Mouse (Mus musculus) retina, postnatal 7 days (tissue): ENCODE measurements around the gene Sphkap.
A peak's percentile ranks its signal among the peaks of the same experiment; 100 is the strongest.

Experiments used
- DNase-seq: peaks from one replicate; pipeline ENCODE4 v3.0.0-alpha.2; 2012; ENCODE audit warnings: low read depth, low spot score

Sphkap gene

DNA sequence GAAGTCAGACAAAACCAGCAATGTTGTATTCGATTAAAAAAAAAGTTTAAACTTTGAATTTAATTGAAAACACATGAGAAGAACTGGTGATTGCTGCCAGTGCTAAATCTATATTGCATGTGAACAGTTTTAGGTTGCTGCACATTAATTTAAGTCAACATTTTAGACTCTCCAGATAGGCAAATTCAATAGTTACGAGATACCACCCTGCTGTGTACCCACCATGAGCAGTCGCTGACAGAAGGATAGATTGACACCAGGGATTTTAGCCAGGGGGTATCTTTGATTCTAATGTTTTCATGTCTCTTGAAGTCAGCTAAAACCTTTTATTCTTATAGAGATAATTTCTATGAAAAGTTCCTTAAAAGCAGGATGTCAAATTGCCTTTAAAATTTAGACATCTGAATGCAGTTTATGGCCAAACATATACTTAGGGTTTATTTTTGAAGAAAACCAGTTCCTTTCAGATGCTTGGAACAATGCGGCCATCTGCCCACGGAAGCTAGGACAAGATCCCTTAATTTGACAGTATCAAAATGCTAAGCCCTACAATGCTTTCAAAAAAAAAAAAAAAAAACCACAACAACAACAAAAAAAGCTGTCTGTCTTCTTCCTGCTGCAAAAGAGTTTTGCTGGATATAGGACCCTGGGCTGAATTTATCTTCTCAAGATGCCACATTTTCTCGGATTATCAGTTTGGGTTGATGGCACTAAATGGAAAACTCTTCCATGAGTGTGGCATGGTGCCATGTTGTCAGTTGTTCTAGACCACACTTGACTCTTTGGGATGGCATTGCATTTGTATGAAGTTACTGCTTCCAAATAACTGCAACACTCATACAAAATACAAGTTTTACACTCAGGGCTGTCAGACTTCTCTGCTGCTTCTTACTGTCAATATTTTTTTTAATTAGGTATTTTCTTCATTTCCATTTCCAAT lies 110.6 kb downstream of the Sphkap start:
- no peak for DNase-seq

DNA sequence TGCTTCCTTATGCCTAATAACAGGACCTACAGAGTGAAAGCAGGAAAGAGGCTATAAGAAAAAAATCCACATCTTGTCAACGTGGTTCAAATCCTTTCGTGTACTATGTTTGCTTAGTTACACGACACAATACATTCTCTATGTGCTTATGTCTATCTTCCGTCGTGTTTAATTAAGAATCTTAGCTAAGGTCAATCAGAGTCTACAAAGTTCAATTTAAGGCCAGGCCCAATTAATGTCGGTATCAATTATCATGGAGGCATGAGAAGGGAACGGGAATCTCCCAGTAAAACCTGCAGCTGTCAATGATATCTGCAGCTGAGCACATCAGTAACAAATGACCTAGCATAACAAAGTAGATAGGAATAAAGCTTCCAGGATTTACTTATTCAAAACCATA lies 122.1 kb downstream of the Sphkap start:
- DNase-seq = peak; percentile 16

DNA sequence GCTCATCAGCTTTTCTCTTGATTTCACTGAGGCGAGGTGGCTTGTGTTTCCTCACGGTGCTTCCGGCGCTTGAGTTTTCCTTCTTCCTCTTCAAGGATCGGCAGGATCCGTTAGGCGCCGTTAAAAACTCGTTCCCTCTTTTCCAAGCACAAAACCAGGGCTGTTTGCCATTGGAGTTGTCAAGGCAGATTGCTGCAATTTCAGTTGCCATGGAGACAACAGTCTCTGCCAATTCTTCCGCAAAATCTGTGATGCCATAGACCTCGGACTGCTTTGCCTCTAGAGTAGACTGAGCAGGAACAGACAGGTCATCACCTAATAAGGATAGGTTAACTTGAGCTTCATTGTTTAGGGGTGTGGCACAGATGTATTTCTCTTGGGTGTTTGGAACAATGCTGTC lies 131.0 kb downstream of the Sphkap start:
- DNase-seq = no peak

DNA sequence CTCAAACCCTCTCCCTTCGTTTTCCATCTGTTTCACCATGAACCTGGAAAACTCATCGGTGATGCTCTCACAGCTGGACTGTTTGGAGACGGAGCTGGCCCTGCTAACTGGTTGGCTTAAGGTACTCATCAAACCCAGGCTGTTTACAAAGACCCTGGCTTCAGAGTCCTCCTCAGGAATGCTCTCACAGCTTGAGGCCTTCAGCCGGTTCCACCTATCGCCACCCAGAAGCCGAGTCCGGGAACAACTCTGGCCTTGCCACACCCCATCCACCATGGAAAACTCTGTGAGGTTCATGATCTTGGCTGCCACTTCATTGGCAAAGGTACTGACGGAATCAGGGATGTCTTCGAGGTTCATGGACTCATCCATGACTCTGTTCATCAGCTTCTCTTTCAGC lies 131.4 kb downstream of the Sphkap start:
- DNase-seq = no peak

DNA sequence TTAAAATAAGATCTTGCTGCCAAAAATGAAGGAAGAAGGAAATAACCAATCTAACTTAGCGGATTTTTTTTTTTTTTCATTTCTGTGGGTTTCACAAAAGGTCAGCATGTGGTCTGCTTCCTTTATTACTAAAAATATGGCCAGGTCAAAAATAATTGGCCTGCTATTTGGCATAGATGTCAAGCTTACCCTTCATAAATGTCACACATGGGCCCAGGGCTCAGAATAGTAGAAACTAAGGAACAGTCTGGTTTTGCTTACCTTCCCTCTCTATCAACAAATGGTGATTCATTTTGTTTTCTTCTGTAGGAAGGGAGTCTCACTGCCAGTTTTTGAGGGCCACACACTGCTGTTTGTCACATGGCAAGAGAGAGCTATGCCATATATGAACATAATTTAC lies 156.3 kb downstream of the Sphkap start:
- no peak for DNase-seq

DNA sequence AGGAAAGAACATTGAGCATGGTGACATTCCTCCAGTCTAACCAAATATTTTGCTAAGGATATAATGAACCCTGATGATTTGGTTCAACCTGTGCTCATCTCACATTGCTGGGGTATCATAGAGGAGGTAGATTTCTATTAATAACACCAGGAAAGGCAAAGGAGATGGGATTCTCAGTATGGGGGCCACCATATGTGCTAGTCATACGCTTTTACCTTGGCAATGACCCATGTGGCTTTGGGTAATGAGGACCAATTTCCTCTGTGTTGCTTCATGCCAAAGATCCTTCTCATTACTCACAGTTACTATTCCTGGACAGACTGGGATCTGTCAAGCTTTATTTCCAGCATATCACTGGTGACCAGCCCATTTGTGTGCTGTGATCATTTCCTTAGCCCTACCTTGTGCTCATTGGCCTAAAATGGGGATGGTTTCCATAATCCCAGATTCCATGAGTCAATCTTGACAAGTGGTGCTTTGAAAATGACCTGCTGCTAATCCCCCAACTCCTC lies 159.7 kb downstream of the Sphkap start:
- DNase-seq = no peak

DNA sequence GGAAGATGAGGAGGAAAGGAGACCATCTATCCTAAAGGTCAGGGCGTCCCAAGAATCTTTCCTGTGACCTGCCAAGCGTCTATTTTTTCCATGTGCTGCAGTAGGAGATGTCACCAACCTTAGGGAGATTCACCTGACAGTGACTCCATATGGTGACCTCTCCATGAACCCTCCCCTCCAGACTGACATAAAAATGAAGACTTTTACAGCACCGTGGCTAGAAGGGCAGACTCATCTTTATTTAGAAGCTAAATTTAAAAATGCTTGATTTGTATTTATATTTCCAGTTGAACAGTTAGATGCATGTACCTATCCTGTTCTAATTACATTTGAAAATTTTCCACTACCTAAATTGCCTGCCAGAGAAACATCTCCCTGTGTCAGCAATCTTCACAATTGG lies 180.1 kb downstream of the Sphkap start:
- no peak for DNase-seq

DNA sequence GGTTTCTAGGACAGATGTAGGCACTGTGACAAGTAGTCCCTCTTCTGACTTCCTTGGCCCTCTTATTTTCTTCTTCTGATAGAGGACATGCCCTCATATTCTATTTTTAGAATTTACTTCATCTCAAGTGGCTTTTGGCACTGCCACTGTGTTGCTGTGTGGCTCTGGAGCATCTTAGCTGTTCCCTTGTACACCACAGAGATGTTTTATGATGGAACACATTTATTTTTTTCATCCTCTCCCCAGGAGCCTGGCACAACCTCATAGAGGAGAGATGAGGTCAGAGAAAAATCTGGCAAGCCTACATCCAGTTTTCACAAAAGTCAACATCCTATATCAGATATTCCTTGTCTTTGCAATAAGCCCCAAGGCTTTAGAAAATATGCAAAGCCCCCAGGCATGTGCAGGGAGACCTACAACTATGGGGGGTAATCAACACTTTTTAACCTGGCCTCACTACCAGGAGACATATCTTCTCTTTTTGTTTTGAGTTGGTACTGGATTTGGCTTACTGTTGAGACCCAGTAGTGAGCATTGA lies 183.5 kb downstream of the Sphkap start:
- no peak for DNase-seq

DNA sequence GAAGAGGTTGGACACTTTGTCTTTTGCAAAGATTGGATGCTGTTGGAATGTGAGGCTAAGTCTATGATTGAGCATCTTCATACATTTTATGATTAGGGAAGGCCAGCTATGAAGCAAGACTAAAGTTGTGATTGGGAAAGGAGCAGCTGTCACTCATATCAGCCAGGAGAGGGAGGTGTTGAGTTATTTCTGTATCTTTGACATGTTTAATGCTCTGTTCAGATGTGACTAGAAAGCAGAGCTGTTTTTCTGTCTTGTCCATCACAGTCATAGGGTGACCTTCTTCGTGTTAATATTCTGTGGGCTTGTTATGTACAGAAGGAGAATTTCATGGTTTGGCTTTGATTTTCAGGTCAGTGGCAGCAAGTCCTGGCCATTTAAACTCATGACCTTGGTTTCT lies 184.9 kb downstream of the Sphkap start:
- DNase-seq = peak; percentile 21

DNA sequence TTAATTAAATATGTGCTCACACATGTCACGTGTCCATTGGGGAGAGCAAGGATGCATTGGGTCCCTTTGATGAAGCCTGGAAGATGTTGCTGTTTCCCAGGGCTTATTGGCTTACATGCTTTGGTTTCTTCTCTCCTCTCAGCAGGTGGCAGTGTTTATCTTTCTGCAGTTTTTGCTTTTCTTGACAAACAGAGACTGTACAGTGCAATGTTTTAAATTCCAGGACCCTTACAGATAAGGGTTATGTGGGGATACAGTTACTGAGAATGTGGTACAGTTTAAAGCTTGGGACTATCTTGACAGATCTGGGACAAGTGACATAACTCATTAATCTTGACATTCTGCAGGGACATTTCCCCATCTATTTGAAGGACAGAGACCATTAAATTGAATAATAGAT lies 189.7 kb downstream of the Sphkap start:
- DNase-seq = peak; percentile 24

DNA sequence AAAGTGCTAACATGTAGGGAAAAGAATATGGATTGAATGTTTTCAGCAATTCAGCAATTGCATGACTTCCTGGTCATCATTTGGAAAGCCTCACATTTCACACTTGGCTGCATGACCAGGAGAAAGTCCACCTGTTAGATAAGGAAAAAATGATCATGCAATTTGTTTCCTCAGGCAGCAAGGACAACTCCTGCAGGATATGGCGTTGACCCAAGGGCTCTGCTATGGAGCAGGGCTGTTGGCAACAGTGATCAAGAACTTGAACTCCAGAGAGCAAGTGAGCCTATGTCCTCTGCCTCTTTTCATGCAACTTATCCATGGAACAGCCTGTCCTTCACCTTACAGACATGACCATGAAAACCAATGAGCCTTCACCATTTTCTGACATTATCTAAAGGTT lies 198.0 kb downstream of the Sphkap start:
- DNase-seq = no peak
